Mouse (Mus musculus) MEL (cell line): Measurements from ENCODE around the gene Cd300ld. TPM values are rescaled to one million over a fixed set of nuclear protein-coding genes. Genes with fewer than 3 reads are reported as not detected.

Experiments
- DNase-seq: peaks from one replicate; pipeline ENCODE4 v3.0.0; 2011; ENCODE audit warnings: low read depth, low spot score
- H3K27ac ChIP-seq: 2 replicates; pipeline ENCODE4 v1.5.1; 2012; ENCODE audit warnings: low read depth, mild to moderate bottlenecking, control low read depth, low read length, moderate library complexity; ENCODE audit not compliant: control insufficient read depth
- H3K27me3 ChIP-seq, 2 experiments: fragments of 150-350 bp in 1 of 2; sonication (generic) in 1 of 2; 2 replicates each; pipeline ENCODE4 v1.6.1; 2012; ENCODE audit warnings: low read length in 2 of 2, mild to moderate bottlenecking in 2 of 2, improper control_type of control experiment in 1 of 2, moderate library complexity in 1 of 2; ENCODE audit not compliant: insufficient read depth in 2 of 2, control insufficient read depth in 1 of 2
- H3K36me3 ChIP-seq, 2 experiments: 2 replicates each; pipeline ENCODE4 v1.6.1; 2012 to 2014; ENCODE audit warnings: low read length in 2 of 2, improper control_type of control experiment in 1 of 2, inconsistent platforms in 1 of 2, mild to moderate bottlenecking in 1 of 2; ENCODE audit not compliant: insufficient read depth in 2 of 2, control insufficient read depth in 1 of 2
- H3K4me1 ChIP-seq, 2 experiments: fragments of 150-350 bp in 1 of 2; sonication (generic) in 1 of 2; 2 replicates each; pipeline ENCODE4 v1.6.1; 2012; ENCODE audit warnings: low read length in 2 of 2, improper control_type of control experiment in 1 of 2, mild to moderate bottlenecking in 1 of 2; ENCODE audit not compliant: insufficient read depth in 2 of 2, control insufficient read depth in 1 of 2
- H3K4me3 ChIP-seq, 2 experiments: fragments of 150-350 bp in 1 of 2; sonication (generic) in 1 of 2; 2 replicates each; pipeline ENCODE4 v1.5.1; 2012; ENCODE audit warnings: low read depth in 2 of 2, low read length in 2 of 2, mild to moderate bottlenecking in 2 of 2, moderate library complexity in 2 of 2, control low read depth in 1 of 2, improper control_type of control experiment in 1 of 2; ENCODE audit not compliant: control insufficient read depth in 1 of 2, insufficient read depth in 1 of 2
- H3K79me2 ChIP-seq: 2 replicates; pipeline ENCODE4 v1.6.1; 2012; ENCODE audit warnings: mild to moderate bottlenecking, low read length, moderate library complexity; ENCODE audit not compliant: control insufficient read depth, poor library complexity, insufficient read depth
- H3K9ac ChIP-seq: 2 replicates; pipeline ENCODE4 v1.6.1; 2012; ENCODE audit warnings: low read depth, mild to moderate bottlenecking, control low read depth, low read length, moderate library complexity; ENCODE audit not compliant: control insufficient read depth, poor library complexity, severe bottlenecking
- H3K9me3 ChIP-seq: fragments of 150-350 bp; sonication (generic); replicated peaks from 2 replicates; pipeline ENCODE4 v1.6.1; 2012; ENCODE audit warnings: mild to moderate bottlenecking, low read length, improper control_type of control experiment, moderate library complexity; ENCODE audit not compliant: insufficient read depth
- BHLHE40 ChIP-seq: IDR thresholded peaks from 2 replicates; pipeline ENCODE4 v1.6.1; 2012; ENCODE audit warnings: low read depth, mild to moderate bottlenecking, inconsistent platforms, low read length, improper control_type of control experiment, borderline replicate concordance
- CHD2 ChIP-seq: IDR thresholded peaks from 2 replicates; pipeline ENCODE4 v1.6.1; 2011; ENCODE audit warnings: low read length, improper control_type of control experiment
- CTCF ChIP-seq, 3 experiments: IDR thresholded peaks in 2 of 3; conservative IDR thresholded peaks in 1 of 3; 2 replicates each; pipeline ENCODE4 v1.5.1; 2011 to 2012; ENCODE audit warnings: low read length in 3 of 3, low read depth in 2 of 3, mild to moderate bottlenecking in 2 of 3, improper control_type of control experiment in 1 of 3, inconsistent platforms in 1 of 3, mixed read lengths in 1 of 3, moderate library complexity in 1 of 3; ENCODE audit not compliant: control insufficient read depth in 1 of 3, insufficient read depth in 1 of 3, poor library complexity in 1 of 3, severe bottlenecking in 1 of 3
- ELF1 ChIP-seq: IDR thresholded peaks from 2 replicates; pipeline ENCODE4 v1.6.1; 2014; ENCODE audit warnings: low read depth, mild to moderate bottlenecking, inconsistent platforms, low read length, improper control_type of control experiment, moderate library complexity
- GATA1 ChIP-seq: IDR thresholded peaks from 2 replicates; pipeline ENCODE4 v1.6.1; 2011; ENCODE audit warnings: low read depth, low read length, improper control_type of control experiment
- MAX ChIP-seq: IDR thresholded peaks from 2 replicates; pipeline ENCODE4 v1.6.1; 2011; ENCODE audit warnings: low read length, improper control_type of control experiment
- MAZ ChIP-seq: IDR thresholded peaks from 2 replicates; pipeline ENCODE4 v1.6.1; 2012; ENCODE audit warnings: low read depth, mild to moderate bottlenecking, inconsistent platforms, low read length, improper control_type of control experiment
- MYB ChIP-seq: IDR thresholded peaks from 2 replicates; pipeline ENCODE4 v1.6.1; 2011; ENCODE audit warnings: mild to moderate bottlenecking, low read depth, low read length, improper control_type of control experiment
- MYC ChIP-seq: IDR thresholded peaks from 2 replicates; pipeline ENCODE4 v1.6.1; 2011; ENCODE audit warnings: low read depth, mild to moderate bottlenecking, low read length, improper control_type of control experiment, moderate library complexity
- NRF1 ChIP-seq: IDR thresholded peaks from 2 replicates; pipeline ENCODE4 v1.6.1; 2014; ENCODE audit warnings: low read depth, mild to moderate bottlenecking, inconsistent platforms, low read length, improper control_type of control experiment, moderate library complexity; ENCODE audit not compliant: poor library complexity, insufficient read depth, severe bottlenecking
- POLR2AphosphoS2 ChIP-seq: IDR thresholded peaks from 2 replicates; pipeline ENCODE4 v1.6.1; 2011; ENCODE audit warnings: low read length, improper control_type of control experiment
- POLR2AphosphoS5 ChIP-seq: IDR thresholded peaks from 2 replicates; pipeline ENCODE4 v1.6.1; 2012; ENCODE audit warnings: low read depth, borderline replicate concordance, mild to moderate bottlenecking, inconsistent platforms, low read length, moderate library complexity, mixed read lengths
- SIN3A ChIP-seq: IDR thresholded peaks from 2 replicates; pipeline ENCODE4 v1.6.1; 2012; ENCODE audit warnings: low read length, improper control_type of control experiment, inconsistent platforms
- SMC3 ChIP-seq: IDR thresholded peaks from 2 replicates; pipeline ENCODE4 v1.6.1; 2011; ENCODE audit warnings: low read depth, low read length, improper control_type of control experiment
- TAL1 ChIP-seq: IDR thresholded peaks from 2 replicates; pipeline ENCODE4 v1.6.1; 2012; ENCODE audit warnings: mild to moderate bottlenecking, inconsistent platforms, low read length, moderate library complexity, mixed read lengths
- TCF12 ChIP-seq: IDR thresholded peaks from 2 replicates; pipeline ENCODE4 v1.6.1; 2014; ENCODE audit warnings: low read depth, mild to moderate bottlenecking, inconsistent platforms, low read length, improper control_type of control experiment, moderate library complexity
- ZKSCAN1 ChIP-seq: IDR thresholded peaks from 2 replicates; pipeline ENCODE4 v1.6.1; 2012; ENCODE audit warnings: low read depth, mild to moderate bottlenecking, inconsistent platforms, low read length, improper control_type of control experiment, moderate library complexity
- ZMIZ1 ChIP-seq: IDR thresholded peaks from 2 replicates; pipeline ENCODE4 v1.6.1; 2012; ENCODE audit warnings: low read depth, mild to moderate bottlenecking, inconsistent platforms, low read length, improper control_type of control experiment, moderate library complexity
- polyA plus RNA-seq, 2 experiments: library from polyadenylated mRNA; stranded (reverse) in 1 of 2; unstranded in 1 of 2; fragments of >175 nt in 1 of 2; fragments of >200 nt in 1 of 2; gene quantifications; 2 replicates each; pipeline versions ENCODE4 v1.2.1 to v1.2.4; 2012; ENCODE audit warnings: low replicate concordance in 2 of 2, low read depth in 1 of 2; ENCODE audit not compliant: insufficient read length in 2 of 2, insufficient read depth in 1 of 2, missing spikeins in 1 of 2
- total RNA-seq: library from RNA; depleted of rRNA; stranded (reverse); fragments of 300-350 nt; gene quantifications from 2 replicates; pipeline ENCODE4 v1.2.3, GENCODE M21; 2012

The Cd300ld gene
- total and polyA plus RNA-seq, 3 experiments, result not detected

DNA sequence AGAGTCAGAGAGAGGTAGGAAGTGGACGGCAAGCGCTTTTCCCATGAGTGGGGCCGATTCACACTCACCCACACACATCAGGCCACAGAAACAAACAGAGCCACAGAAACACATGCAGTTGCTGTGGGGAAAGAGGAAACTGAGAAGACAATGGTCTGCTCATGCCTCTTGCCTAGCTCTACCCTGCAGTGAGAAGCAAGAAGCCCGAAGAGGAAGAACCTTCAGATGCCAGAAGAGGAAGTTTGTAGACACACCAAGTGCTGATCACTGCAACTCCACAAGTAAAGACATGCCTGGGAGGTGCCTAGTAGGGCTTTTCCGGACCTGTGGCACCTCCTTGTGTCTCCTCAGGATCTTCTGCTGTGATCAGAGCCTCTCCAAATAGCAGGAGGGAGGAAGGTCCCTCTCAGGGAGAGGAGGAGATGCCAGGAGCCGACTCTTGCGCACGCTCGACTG, 20.9 kb downstream of the Cd300ld start, which contains the start of gene Cd300c:
TSS of gene Cd300c (minus strand) at position 406 of the 456 bp plus-strand sequence.
- H3K27me3 ChIP-seq, result no peaks in the 10 kb centered on the region
- no peak within 1 kb of the TSS for H3K9ac ChIP-seq
- H3K36me3 ChIP-seq, result no peaks in the 10 kb centered on the region
- DNase-seq, result no peak
- no peaks in the 10 kb centered on the region for H3K79me2 ChIP-seq
- no peak within 1 kb of the TSS for H3K27ac ChIP-seq
- no peak within 1 kb of the TSS for H3K4me3 ChIP-seq
- H3K4me1 ChIP-seq, result no peaks in the 10 kb centered on the region
- no peaks in the 10 kb centered on the region for H3K9me3 ChIP-seq
- TF ChIP-seq MYC (no peak), MAZ (no peak), POLR2AphosphoS5 (no peak), POLR2AphosphoS2 (no peak), ZKSCAN1 (no peak), BHLHE40 (no peak), SIN3A (no peak), CTCF (IDR thresholded peaks at IDR 0.05 in 2 of 3, conservative IDR thresholded peaks at IDR 0.05 in 1 of 3; ENCODE audit: control insufficient read depth in 1 of 3, insufficient read depth in 1 of 3, low read depth in 2 of 3, low read length in 3 of 3, poor library complexity in 1 of 3, severe bottlenecking in 1 of 3) (no peak), SMC3 (no peak), ZMIZ1 (no peak), ELF1 (no peak), GATA1 (no peak), MAX (no peak), MYB (no peak), TAL1 (no peak), TCF12 (no peak)
- TF ChIP-seq, all 39 proteins: peak for 0

GRCm38 (mm10) chr11:114965182-114965828, 24.4 kb downstream of the Cd300ld start:
- H3K79me2 ChIP-seq, result no peaks in the 10 kb centered on the region
- no peaks in the 10 kb centered on the region for H3K9me3 ChIP-seq
- H3K27me3 ChIP-seq, result no peaks in the 10 kb centered on the region
- TF ChIP-seq SMC3 (no peak), ELF1 (no peak), CHD2 (no peak), NRF1 (no peak)
- DNase-seq, result no peak
- no peak overlapping the region for H3K4me3 ChIP-seq
- H3K4me1 ChIP-seq, result no peaks in the 10 kb centered on the region
- no peak overlapping the region for H3K27ac ChIP-seq
- H3K9ac ChIP-seq, result no peak overlapping the region
- no peaks in the 10 kb centered on the region for H3K36me3 ChIP-seq
